Mouse (Mus musculus) bone marrow, adult 2 months (tissue): Measurements from ENCODE around the gene Anapc11. TPM values are rescaled to one million over a fixed set of nuclear protein-coding genes. Genes with fewer than 3 reads are reported as not detected.

Experiments
- H3K27ac ChIP-seq: fragments of 200-500 bp; 2 replicates; pipeline ENCODE4 v1.5.1; 2012; ENCODE audit warnings: low read depth, mild to moderate bottlenecking, control low read depth, inconsistent platforms, low read length; ENCODE audit not compliant: control insufficient read depth, poor library complexity, insufficient read depth
- H3K4me1 ChIP-seq: fragments of 200-500 bp; 2 replicates; pipeline ENCODE4 v1.6.1; 2011; ENCODE audit warnings: low read length; ENCODE audit not compliant: control insufficient read depth, insufficient read depth
- H3K4me3 ChIP-seq: fragments of 200-500 bp; replicated peaks from 2 replicates; pipeline ENCODE3; 2011; ENCODE audit warnings: mild to moderate bottlenecking, low read depth, low read length, control low read depth; ENCODE audit not compliant: control insufficient read depth
- CTCF ChIP-seq: fragments of 200-500 bp; IDR thresholded peaks from 2 replicates; pipeline ENCODE4 v1.5.1; 2011; ENCODE audit warnings: low read length, control low read depth; ENCODE audit not compliant: control insufficient read depth, insufficient read depth
- POLR2A ChIP-seq: fragments of 200-500 bp; IDR thresholded peaks from 2 replicates; pipeline ENCODE4 v1.6.1; 2011; ENCODE audit warnings: low read depth, mild to moderate bottlenecking, control low read depth, low read length, borderline replicate concordance; ENCODE audit not compliant: control insufficient read depth
- WGBS: fragments of 180-500 bp; shearing (Covaris S2); methylation state at CpG from one replicate; pipeline ENCODE4 v1.1.7; 2018; 5-methylcytosine and 5-hydroxymethylcytosine counted together
- polyA plus RNA-seq: library from polyadenylated mRNA; stranded (reverse); fragments of >200 nt; gene quantifications from 2 replicates; pipeline ENCODE4 v1.2.4, GENCODE M21; 2011; ENCODE audit warnings: low replicate concordance; ENCODE audit not compliant: missing spikeins, insufficient read depth, insufficient read length

Anapc11 gene
- polyA plus RNA-seq, 1 experiment, result 32.6 TPM

GRCm38 (mm10) chr11:120641255-120641654 lies 43.0 kb downstream of the Anapc11 start:
- Histone ChIP-seq H3K4me3 (no peak overlapping the region), H3K27ac (no peak overlapping the region), H3K4me1 (peaks cover 3% of the 10 kb centered on the region; the same call in 1 of the 2 replicates)
- TF ChIP-seq POLR2A, result no peak
- no peak for TF ChIP-seq CTCF
- 83% methylated on average over 9 of the region's 9 CpGs for WGBS

- WGBS, result 73% methylated on average over 8 of the region's 8 CpGs
- peaks cover 3% of the 10 kb centered on the region; the same call in 1 of the 2 replicates for H3K4me1 ChIP-seq
Observed at GRCm38 (mm10) chr11:120641869-120642268, 43.6 kb downstream of the Anapc11 start.

GRCm38 (mm10) chr11:120642939-120643600 lies 44.8 kb downstream of the Anapc11 start:
- WGBS, result under 1% methylated on average over 18 of the region's 18 CpGs
- H3K27ac ChIP-seq, result no peak overlapping the region
- H3K4me1 ChIP-seq, result peaks cover 3% of the 10 kb centered on the region; the same call in 1 of the 2 replicates
- peak overlapping the region; percentile 50 for H3K4me3 ChIP-seq
- TF ChIP-seq POLR2A (no peak), CTCF (no peak)

More at GRCm38 (mm10) chr11:120641869-120642268, 43.6 kb downstream of the Anapc11 start:
- H3K4me3 ChIP-seq, result no peak overlapping the region
- no peak overlapping the region for H3K27ac ChIP-seq
- TF ChIP-seq POLR2A (no peak), CTCF (no peak)

- H3K27ac ChIP-seq, result no peak within 1 kb of the TSS
- TF ChIP-seq CTCF (no peak), POLR2A (peak; percentile 37; the same call in 1 of the 2 replicates)
- peaks cover 3% of the 10 kb centered on the region; the same call in 1 of the 2 replicates for H3K4me1 ChIP-seq
- H3K4me3 ChIP-seq, result peak within 1 kb of the TSS; percentile 50
- 0% methylated on average over 15 of the region's 15 CpGs for WGBS
Observed at GRCm38 (mm10) chr11:120643601-120643987, 45.4 kb downstream of the Anapc11 start, which contains the start of gene Pycr1. Gene Pycr1 (minus strand): TSS chr11:120643769.

GRCm38 (mm10) chr11:120647047-120647830 lies 49.0 kb downstream of the Anapc11 start:
- H3K4me3 ChIP-seq, result no peak overlapping the region
- TF ChIP-seq POLR2A (no peak), CTCF (no peak)
- peak overlapping the region; percentile 49 for H3K27ac ChIP-seq
- peaks cover 3% of the 10 kb centered on the region; the same call in 1 of the 2 replicates for H3K4me1 ChIP-seq
- WGBS, result 85% methylated on average over 35 of the region's 35 CpGs

DNA sequence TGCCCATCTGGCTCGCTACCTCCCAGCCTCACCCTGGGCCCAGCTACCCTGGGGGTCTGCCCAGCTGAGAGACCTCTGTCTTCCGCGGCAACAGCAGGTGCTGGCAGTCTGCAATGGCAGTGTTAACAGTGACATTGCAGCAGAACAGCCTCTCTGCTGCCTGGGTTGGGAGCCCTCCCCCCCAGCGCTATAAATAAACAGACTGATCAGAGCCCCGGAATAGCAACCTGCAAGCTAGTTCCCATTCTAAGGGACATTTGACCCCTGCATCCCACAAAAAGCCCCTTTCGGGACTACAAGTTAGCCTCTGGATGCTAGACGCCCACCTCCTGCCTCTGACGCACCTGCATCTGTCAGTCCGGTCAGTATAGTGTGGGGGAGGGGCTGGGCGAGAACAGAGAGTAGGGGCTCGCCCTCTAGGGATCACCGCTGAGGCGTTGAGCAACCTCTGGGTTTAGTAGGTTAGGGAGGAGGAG lies 49.8 kb downstream of the Anapc11 start, which contains the start of gene Myadml2:
TSS of gene Myadml2 (minus strand) at position 158 of the 476 bp plus-strand sequence.
- H3K4me3 ChIP-seq, result peak within 1 kb of the TSS; percentile 38
- H3K4me1 ChIP-seq, result peaks cover under 1% of the 10 kb centered on the region; the same call in 1 of the 2 replicates
- H3K27ac ChIP-seq, result peak within 1 kb of the TSS; percentile 77
- WGBS, result 8% methylated on average over 13 of the region's 13 CpGs
- TF ChIP-seq POLR2A (no peak), CTCF (no peak)

DNA sequence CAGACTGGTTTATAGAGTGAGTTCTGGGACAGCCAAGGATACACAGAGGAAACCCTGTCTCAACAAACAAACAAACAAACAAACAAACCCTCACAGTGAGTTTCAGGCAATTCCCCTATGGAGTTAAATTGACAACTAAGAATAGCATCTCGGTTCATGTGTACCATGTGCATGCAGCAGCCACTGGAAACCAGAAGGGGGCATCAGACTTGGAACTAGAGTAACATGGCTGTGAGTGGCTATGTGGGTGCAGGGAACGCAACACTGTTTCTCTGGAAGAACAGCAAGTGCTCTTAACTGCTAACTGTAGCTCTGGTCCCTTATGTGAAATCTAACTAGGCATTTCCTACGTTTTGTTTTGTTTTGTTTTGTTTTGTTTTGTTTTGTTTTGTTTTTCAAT lies 53.7 kb downstream of the Anapc11 start:
- TF ChIP-seq CTCF, result peak; percentile 32; the same call in 1 of the 2 replicates
- no peak for TF ChIP-seq POLR2A
- Histone ChIP-seq H3K4me1 (no peaks in the 10 kb centered on the region; the same call in 1 of the 2 replicates), H3K27ac (no peak overlapping the region), H3K4me3 (no peak overlapping the region)
- WGBS, result 77% methylated on average over 3 of the region's 3 CpGs

- TF ChIP-seq CTCF (no peak), POLR2A (no peak)
- 77% methylated on average over 3 of the region's 3 CpGs for WGBS
- no peak overlapping the region for H3K4me3 ChIP-seq
- no peak overlapping the region for H3K27ac ChIP-seq
- no peaks in the 10 kb centered on the region for H3K4me1 ChIP-seq
Observed at GRCm38 (mm10) chr11:120654741-120655140, 56.5 kb downstream of the Anapc11 start.
